Mouse (Mus musculus) mesoderm, embryonic 11.5 days (tissue): ENCODE measurements at regions not wholly inside any gene's neighbourhood (a gene's known extent, or its start where the extent isn't known, plus 50 kb on each side); places are given as distances from the start of the nearest gene placed in this dataset.

ENCODE experiments used
- DNase-seq: peaks from one replicate; pipeline ENCODE4 v3.0.0-alpha.2; 2012; ENCODE audit warnings: low read depth, low spot score

- DNase-seq = no peak
These were observed 109.9 kb upstream of the Sdk2 start for GRCm38 (mm10) chr11:114176671-114177212.

- DNase-seq = no peak
These were observed 108.7 kb upstream of the Sdk2 start for GRCm38 (mm10) chr11:114175437-114176131.

GRCm38 (mm10) chr11:114174871-114175270, 108.0 kb upstream of the Sdk2 start:
- DNase-seq = no peak

GRCm38 (mm10) chr11:114168231-114168661, 101.4 kb upstream of the Sdk2 start:
- DNase-seq = no peak

GRCm38 (mm10) chr11:114165656-114166362, 99.0 kb upstream of the Sdk2 start:
- peak; percentile 79 for DNase-seq

GRCm38 (mm10) chr11:114152716-114153115, 85.9 kb upstream of the Sdk2 start:
- no peak for DNase-seq

- no peak for DNase-seq
These were observed 79.5 kb upstream of the Sdk2 start for GRCm38 (mm10) chr11:114146334-114146733.

GRCm38 (mm10) chr11:114129270-114129669, 62.4 kb upstream of the Sdk2 start:
- DNase-seq = peak; percentile 26

- no peak for DNase-seq
These were observed 62.0 kb upstream of the Sdk2 start for GRCm38 (mm10) chr11:114128841-114129240.

GRCm38 (mm10) chr11:114127426-114127825, 60.6 kb upstream of the Sdk2 start:
- no peak for DNase-seq

GRCm38 (mm10) chr11:114122175-114122574, 55.3 kb upstream of the Sdk2 start:
- DNase-seq = no peak

- no peak for DNase-seq
These were observed 52.3 kb upstream of the Sdk2 start for GRCm38 (mm10) chr11:114119135-114119534.
